ENCODE assay signal across 14 mouse cellular contexts in the genomic region with DNA sequence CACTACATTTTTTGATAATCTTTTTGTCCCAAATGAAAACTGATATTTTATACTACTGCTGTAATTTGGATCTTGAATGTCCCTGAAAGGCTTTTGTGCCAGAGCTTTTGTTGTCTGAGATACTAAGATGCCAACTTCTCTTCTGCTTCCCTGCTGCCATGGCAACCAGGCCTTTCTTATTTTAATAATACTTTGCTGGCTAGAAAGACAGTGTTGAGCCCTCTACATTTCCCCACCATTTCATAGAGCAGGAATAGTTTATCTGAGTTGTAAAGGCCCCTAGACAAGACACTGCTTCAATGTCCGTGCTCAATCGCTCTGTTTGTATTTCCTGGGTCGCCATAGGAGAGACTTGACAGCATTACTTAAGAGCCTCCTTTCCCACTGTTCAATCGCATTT. TPM values are rescaled to one million over a fixed set of nuclear protein-coding genes. Genes with fewer than 3 reads are reported as not detected.
DNase-seq lines count a peak whose midpoint lies in the region; ATAC-seq and TF ChIP-seq lines count a peak whose summit lies in the region.
"Had no signal": no experiment of that assay in that cellular context is flagged by ENCODE, and none has a peak within 500 bp of the region (broad histone marks: within the 10 kb centered on the region; RNA-seq: fewer than 3 reads in every experiment).

No protein-coding gene starts in this region.

- H3K4me2 ChIP-seq in forebrain, postnatal 0 days (ENCODE audit: low read depth) = peak overlapping the region; percentile 70
- no peak overlapping the region for H3K4me2 ChIP-seq in intestine, postnatal 0 days (replicated peaks; ENCODE audit: low read depth)

- no peak for ATAC-seq in erythroblast, adult 5-6 weeks (replicated peaks; ENCODE audit: low FRiP score, poor library complexity, severe bottlenecking)
- ATAC-seq in forebrain, postnatal 0 days = no peak
- no peak for ATAC-seq in activated CD4-positive, CD25-positive, alpha-beta regulatory T cell, adult 4 months
- no peak for ATAC-seq in intestine, postnatal 0 days

- peaks cover 1% of the 10 kb centered on the region; the same call in 1 of the 2 replicates for H3K27me3 ChIP-seq in erythroblast, embryonic 14.5 days (ENCODE audit: control insufficient read depth)
- H3K27me3 ChIP-seq in MEL (ENCODE audit: control insufficient read depth in 1 of 2, insufficient read depth in 2 of 2, low read length in 2 of 2) = no peaks in the 10 kb centered on the region
- H3K27me3 ChIP-seq in forebrain, postnatal 0 days (ENCODE audit: insufficient read depth, low read length) = no peaks in the 10 kb centered on the region
- peaks cover 13% of the 10 kb centered on the region; the same call in 1 of the 2 replicates for H3K27me3 ChIP-seq in midbrain, embryonic 10.5 days (ENCODE audit: low read depth, poor library complexity, severe bottlenecking)
- no peaks in the 10 kb centered on the region for H3K27me3 ChIP-seq in intestine, postnatal 0 days (replicated peaks; ENCODE audit: control insufficient read depth, insufficient read depth, low read length)
- H3K27me3 ChIP-seq: stomach, embryonic 15.5 days had no signal

- peak; percentile 54 for DNase-seq in MEL (ENCODE audit: low read depth, low spot score)
- DNase-seq in forebrain, postnatal 0 days = peak; percentile 36
- DNase-seq in midbrain, embryonic 10.5 days (ENCODE audit: low spot score) = peak; percentile 35
- no peak for DNase-seq in thymus, postnatal 36 days
- DNase-seq: adrenal gland, adult 8-10 months; cerebellum, adult 8-10 months; kidney, adult 2 months; lung, postnatal 14 days had no signal

- H3K79me2 ChIP-seq in MEL (ENCODE audit: control insufficient read depth, insufficient read depth, low read length, poor library complexity) = peaks cover 27% of the 10 kb centered on the region

- no peak overlapping the region for H3K9ac ChIP-seq in MEL (ENCODE audit: control insufficient read depth, low read depth, low read length, poor library complexity, severe bottlenecking)
- peak overlapping the region; percentile 33; the same call in 1 of the 2 replicates for H3K9ac ChIP-seq in forebrain, postnatal 0 days
- H3K9ac ChIP-seq in intestine, postnatal 0 days (ENCODE audit: low read depth, low read length) = no peak overlapping the region
- H3K9ac ChIP-seq: stomach, embryonic 15.5 days had no signal

- peaks cover 54% of the 10 kb centered on the region for H3K36me3 ChIP-seq in erythroblast, embryonic 14.5 days (ENCODE audit: control insufficient read depth)
- peaks cover 0 to 25% of the 10 kb centered on the region in 2 experiments; a peak in 3 of 4 replicates for H3K36me3 ChIP-seq in MEL (ENCODE audit: control insufficient read depth in 1 of 2, insufficient read depth in 2 of 2, low read length in 2 of 2)
- H3K36me3 ChIP-seq in forebrain, postnatal 0 days (ENCODE audit: insufficient read depth) = no peaks in the 10 kb centered on the region
- no peaks in the 10 kb centered on the region for H3K36me3 ChIP-seq in midbrain, embryonic 10.5 days
- H3K36me3 ChIP-seq in intestine, postnatal 0 days (ENCODE audit: control insufficient read depth, insufficient read depth) = no peaks in the 10 kb centered on the region
- H3K36me3 ChIP-seq: stomach, embryonic 15.5 days had no signal

- TF ChIP-seq CTCF in MEL (IDR thresholded peaks at IDR 0.05 in 2 of 3, conservative IDR thresholded peaks at IDR 0.05 in 1 of 3; ENCODE audit: control insufficient read depth in 1 of 3, insufficient read depth in 1 of 3, low read depth in 2 of 3, low read length in 3 of 3, poor library complexity in 1 of 3, severe bottlenecking in 1 of 3) = no peak
- no peak for TF ChIP-seq CTCF in forebrain, postnatal 0 days (IDR thresholded peaks at IDR 0.05; ENCODE audit: low read depth)
- TF ChIP-seq CTCF in intestine, postnatal 0 days (IDR thresholded peaks at IDR 0.05; ENCODE audit: low read depth) = no peak

- no peak for TF ChIP-seq RAD21 in MEL (IDR thresholded peaks at IDR 0.05; ENCODE audit: low read depth, low read length)

- H3K4me1 ChIP-seq in erythroblast, embryonic 14.5 days (ENCODE audit: control insufficient read depth) = peaks cover 45% of the 10 kb centered on the region
- H3K4me1 ChIP-seq in MEL (ENCODE audit: control insufficient read depth in 1 of 2, insufficient read depth in 2 of 2, low read length in 2 of 2) = peaks cover 13 to 17% of the 10 kb centered on the region in 2 experiments
- H3K4me1 ChIP-seq in forebrain, postnatal 0 days (ENCODE audit: insufficient read depth) = peaks cover 29% of the 10 kb centered on the region
- H3K4me1 ChIP-seq in midbrain, embryonic 10.5 days = peaks cover 59% of the 10 kb centered on the region
- H3K4me1 ChIP-seq in intestine, postnatal 0 days (replicated peaks; ENCODE audit: control insufficient read depth, insufficient read depth, low read length) = no peaks in the 10 kb centered on the region

- H3K27ac ChIP-seq in MEL (ENCODE audit: control insufficient read depth, low read depth, low read length) = no peak overlapping the region
- H3K27ac ChIP-seq in forebrain, postnatal 0 days (ENCODE audit: low read depth, low read length) = peak overlapping the region; percentile 2; the same call in 1 of the 2 replicates
- H3K27ac ChIP-seq in midbrain, embryonic 10.5 days (replicated peaks) = peak overlapping the region; percentile 61
- no peak overlapping the region for H3K27ac ChIP-seq in intestine, postnatal 0 days (ENCODE audit: low read depth, low read length)
- H3K27ac ChIP-seq: stomach, embryonic 15.5 days had no signal

- no peak for TF ChIP-seq POLR2A in MEL (IDR thresholded peaks at IDR 0.05; ENCODE audit: control insufficient read depth in 1 of 2, insufficient read depth in 1 of 2, low read depth in 1 of 2, low read length in 2 of 2, poor library complexity in 1 of 2)

- peak overlapping the region; percentile 99 for H3K4me3 ChIP-seq in erythroblast, embryonic 14.5 days (replicated peaks)
- no peak overlapping the region for H3K4me3 ChIP-seq in MEL (ENCODE audit: control insufficient read depth in 1 of 2, insufficient read depth in 1 of 2, low read depth in 2 of 2, low read length in 2 of 2)
- H3K4me3 ChIP-seq in forebrain, postnatal 0 days (ENCODE audit: low read depth, low read length) = peak overlapping the region; percentile 91
- peak overlapping the region; percentile 70 for H3K4me3 ChIP-seq in midbrain, embryonic 10.5 days
- H3K4me3 ChIP-seq in intestine, postnatal 0 days (ENCODE audit: low read depth, low read length) = no peak overlapping the region

- WGBS in forebrain, postnatal 0 days = 2% methylated on average over 4 of the region's 4 CpGs
- 21% methylated on average over 4 of the region's 4 CpGs for WGBS in midbrain, embryonic 10.5 days
- 65% methylated on average over 4 of the region's 4 CpGs for WGBS in intestine, postnatal 0 days

- TF ChIP-seq EP300 in MEL (IDR thresholded peaks at IDR 0.05; ENCODE audit: low read depth in 1 of 2, low read length in 2 of 2) = no peak

- H3K9me3 ChIP-seq in erythroblast, embryonic 14.5 days (ENCODE audit: control insufficient read depth, low read length) = no peaks in the 10 kb centered on the region
- H3K9me3 ChIP-seq in MEL (replicated peaks; ENCODE audit: insufficient read depth, low read length) = no peaks in the 10 kb centered on the region
- H3K9me3 ChIP-seq in forebrain, postnatal 0 days (ENCODE audit: low read length) = no peaks in the 10 kb centered on the region
- no peaks in the 10 kb centered on the region for H3K9me3 ChIP-seq in midbrain, embryonic 10.5 days (replicated peaks)
- no peaks in the 10 kb centered on the region for H3K9me3 ChIP-seq in intestine, postnatal 0 days (ENCODE audit: control insufficient read depth)
- H3K9me3 ChIP-seq: G1E; stomach, embryonic 15.5 days had no signal

TF ChIP-seq in MEL, 35 proteins besides CTCF, POLR2A, EP300 and RAD21:
- no peak for TF ChIP-seq MXI1 (IDR thresholded peaks at IDR 0.05; ENCODE audit: low read depth, low read length)
- TF ChIP-seq SMC3 (IDR thresholded peaks at IDR 0.05; ENCODE audit: low read depth, low read length) = no peak
- no peak for TF ChIP-seq POLR2AphosphoS5 (IDR thresholded peaks at IDR 0.05; ENCODE audit: borderline replicate concordance, low read depth, low read length)
- no peak for TF ChIP-seq RCOR1 (IDR thresholded peaks at IDR 0.05; ENCODE audit: low read depth, low read length)
- TF ChIP-seq NRF1 (IDR thresholded peaks at IDR 0.05; ENCODE audit: insufficient read depth, low read depth, low read length, poor library complexity, severe bottlenecking) = no peak
- no peak for TF ChIP-seq SIN3A (IDR thresholded peaks at IDR 0.05; ENCODE audit: low read length)
- TF ChIP-seq ELF1 (IDR thresholded peaks at IDR 0.05; ENCODE audit: low read depth, low read length) = no peak
- no peak for TF ChIP-seq HCFC1 (IDR thresholded peaks at IDR 0.05; ENCODE audit: low read depth, low read length)
- no peak for TF ChIP-seq KAT2A (conservative IDR thresholded peaks at IDR 0.05; ENCODE audit: low read depth, low read length)
- TF ChIP-seq TBP (IDR thresholded peaks at IDR 0.05; ENCODE audit: low read depth, low read length) = no peak
- no peak for TF ChIP-seq ZC3H11A (IDR thresholded peaks at IDR 0.05; ENCODE audit: low read depth, low read length)
- no peak for TF ChIP-seq MAZ (IDR thresholded peaks at IDR 0.05; ENCODE audit: low read depth, low read length)
- no peak for TF ChIP-seq NELFE (IDR thresholded peaks at IDR 0.05; ENCODE audit: low read depth, low read length)
- TF ChIP-seq TAL1 (IDR thresholded peaks at IDR 0.05; ENCODE audit: low read length) = no peak

RNA-seq across cellular contexts. Expression of a gene that starts 3.0 kb away (rescaled TPM):
- 0.50 and 0.67 TPM in 2 replicates for polyA plus RNA-seq in erythroblast, embryonic 14.5 days (2012)
- total RNA-seq in erythroblast, adult 5-6 weeks (2015; ENCODE audit: low replicate concordance) = 37.7 and 41.6 TPM in 2 replicates
- total RNA-seq in erythroblast, adult 5-6 weeks (2017; ENCODE audit: low replicate concordance) = 49.8 and 64.0 TPM in 2 replicates
- total RNA-seq in MEL (2012; rRNA removed) = 26.4 and 32.8 TPM in 2 replicates
- polyA plus RNA-seq in MEL (2012; ENCODE audit: insufficient read depth in 1 of 2, insufficient read length in 2 of 2, low read depth in 1 of 2, low replicate concordance in 2 of 2, missing spikeins in 1 of 2) = 10 to 100 TPM; 30.2 to 78.6 TPM
- 52.5 and 54.2 TPM in 2 replicates for total RNA-seq in forebrain, postnatal 0 days (2014; rRNA removed)
- polyA plus RNA-seq in forebrain, postnatal 0 days (2015; fragmentation: Nextera tagmentation; extraction: Ambion mirVana) = 12.4 and 13.2 TPM in 2 replicates
- 5.9 and 7.7 TPM in 2 replicates for polyA plus RNA-seq in midbrain, embryonic 10.5 days (2016; fragmentation: Nextera tagmentation; extraction: Ambion mirVana)
- polyA plus RNA-seq in activated CD4-positive, CD25-positive, alpha-beta regulatory T cell, adult 4 months (2017; shearing (Covaris generic)) = 10 to 100 TPM; 20.1 to 20.5 TPM
- 11.2 and 11.7 TPM in 2 replicates for polyA plus RNA-seq in intestine, postnatal 0 days (2015; fragmentation: Nextera tagmentation; extraction: Ambion mirVana)

Comparison
In these comparisons a context has a peak if more than half of its experiments do, and no peak if none do; other contexts are left out.
1. H3K4me3 ChIP-seq: peak in erythroblast, embryonic 14.5 days (single experiment), forebrain, postnatal 0 days (single experiment) and midbrain, embryonic 10.5 days (single experiment); none in MEL (0 of 2) and intestine, postnatal 0 days (single experiment).
2. DNase-seq: peak in MEL (single experiment), forebrain, postnatal 0 days (single experiment) and midbrain, embryonic 10.5 days (single experiment); none in thymus, postnatal 36 days (0 of 2).
3. H3K27ac ChIP-seq: peak in forebrain, postnatal 0 days (single experiment) and midbrain, embryonic 10.5 days (single experiment); none in MEL (single experiment) and intestine, postnatal 0 days (single experiment).